Mouse (Mus musculus): ENCODE data around the gene Dpp6. TPM values are rescaled to one million over a fixed set of nuclear protein-coding genes. Genes with fewer than 3 reads are reported as not detected.
A peak's percentile ranks its signal among the peaks of the same experiment; 100 is the strongest.

Dpp6 gene
- polyA plus RNA-seq, 1 experiment from 2014 or later, result 7.0 TPM

DNA sequence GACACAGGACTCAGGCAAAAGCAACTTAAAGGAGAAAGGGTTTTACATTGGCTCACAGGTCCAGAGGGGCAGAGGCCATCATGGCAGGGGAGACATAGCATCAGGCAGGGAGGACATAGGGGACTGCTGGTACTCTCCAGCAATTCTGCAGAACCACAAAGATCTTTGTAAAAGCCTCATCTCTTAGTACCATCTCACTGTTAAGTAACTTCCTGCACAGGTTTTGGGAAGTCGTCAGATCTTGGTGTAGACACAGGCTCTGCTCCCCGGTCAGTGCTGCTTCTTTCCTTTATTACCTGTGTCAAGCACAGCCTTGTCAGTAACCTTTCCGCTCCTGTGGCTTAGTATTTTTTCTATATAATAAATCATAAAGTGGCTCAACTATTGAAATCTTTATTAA is 377.2 kb downstream of the Dpp6 start:
- no peak overlapping the region for H3K4me3 ChIP-seq
- no peak for DNase-seq (ENCODE audit: low spot score)
- no peaks in the 10 kb centered on the region for H3K4me1 ChIP-seq
- 81% methylated on average over 3 of the region's 3 CpGs for WGBS
- no peaks in the 10 kb centered on the region for H3K36me3 ChIP-seq
- H3K27ac ChIP-seq (replicated peaks), result no peak overlapping the region
- H3K9me3 ChIP-seq (replicated peaks), result no peaks in the 10 kb centered on the region
- H3K27me3 ChIP-seq (ENCODE audit: low read depth, poor library complexity, severe bottlenecking), result no peaks in the 10 kb centered on the region

DNA sequence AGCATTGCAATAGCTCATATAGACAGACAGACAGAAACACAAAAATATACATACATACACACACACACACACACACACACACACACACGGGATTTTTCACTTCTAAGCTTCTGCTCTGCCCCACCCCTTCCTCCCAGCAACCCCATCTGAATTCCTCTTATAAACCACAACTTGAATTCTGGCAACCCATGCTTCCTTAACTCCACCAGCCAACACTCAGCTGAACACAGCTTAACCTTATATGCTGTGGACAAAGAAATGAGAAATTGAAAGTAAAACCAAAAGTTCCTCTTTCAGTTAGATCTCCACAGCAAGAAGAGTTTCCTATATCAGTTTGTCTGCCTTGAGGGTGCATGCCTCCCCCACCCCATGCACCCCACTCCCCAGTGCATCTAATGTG is 378.0 kb downstream of the Dpp6 start:
- no peaks in the 10 kb centered on the region for H3K27me3 ChIP-seq (ENCODE audit: low read depth, poor library complexity, severe bottlenecking)
- no peaks in the 10 kb centered on the region for H3K9me3 ChIP-seq (replicated peaks)
- H3K4me3 ChIP-seq, result no peak overlapping the region
- WGBS, result 83% methylated on average over 1 of the region's 1 CpGs
- DNase-seq (ENCODE audit: low spot score), result no peak
- H3K36me3 ChIP-seq, result no peaks in the 10 kb centered on the region
- H3K27ac ChIP-seq (replicated peaks), result no peak overlapping the region
- H3K4me1 ChIP-seq, result no peaks in the 10 kb centered on the region

DNA sequence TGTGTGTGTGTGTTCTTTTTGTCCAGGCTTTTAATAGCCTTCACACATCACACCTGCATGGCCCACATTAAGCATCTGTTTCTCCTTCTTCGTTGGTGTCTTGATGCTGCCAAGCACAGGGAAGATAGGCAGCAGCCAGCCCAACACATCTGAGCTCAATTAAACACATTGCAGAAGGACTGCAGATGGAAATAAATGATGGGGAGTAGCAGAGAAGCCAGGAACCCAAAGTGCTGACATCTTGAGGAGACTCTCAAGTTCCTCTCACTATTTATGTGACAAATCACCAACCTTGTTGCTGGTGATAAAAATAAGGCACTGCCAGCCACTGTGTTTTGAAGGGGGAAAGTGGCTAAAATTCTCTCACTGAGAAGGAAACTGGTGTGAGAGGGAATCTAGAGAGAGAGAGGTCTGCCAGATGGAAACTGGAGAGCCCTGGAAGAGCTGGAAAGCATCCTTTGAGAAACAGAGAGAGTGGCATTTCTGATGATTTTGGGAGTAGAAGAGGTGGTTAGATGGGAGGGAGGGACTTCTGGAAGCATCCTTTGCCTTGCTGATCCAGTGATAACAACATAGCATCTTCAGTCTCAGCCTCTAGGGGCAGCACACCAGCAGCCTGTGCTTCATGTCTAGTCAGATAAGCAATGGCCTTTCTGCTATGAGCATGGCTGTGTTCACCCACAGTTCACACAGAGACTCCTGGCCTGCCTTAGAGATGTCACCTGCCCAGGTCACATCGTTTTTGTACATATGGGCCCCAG is 383.8 kb downstream of the Dpp6 start:
- H3K4me1 ChIP-seq, result peaks cover 3% of the 10 kb centered on the region; the same call in 1 of the 2 replicates
- H3K36me3 ChIP-seq, result no peaks in the 10 kb centered on the region
- H3K27ac ChIP-seq (replicated peaks), result no peak overlapping the region
- H3K9me3 ChIP-seq (replicated peaks), result no peaks in the 10 kb centered on the region
- no peak overlapping the region for H3K4me3 ChIP-seq
- DNase-seq (ENCODE audit: low spot score), result peak; percentile 16
- 65% methylated on average over 2 of the region's 2 CpGs for WGBS
- H3K27me3 ChIP-seq (ENCODE audit: low read depth, poor library complexity, severe bottlenecking), result no peaks in the 10 kb centered on the region

DNA sequence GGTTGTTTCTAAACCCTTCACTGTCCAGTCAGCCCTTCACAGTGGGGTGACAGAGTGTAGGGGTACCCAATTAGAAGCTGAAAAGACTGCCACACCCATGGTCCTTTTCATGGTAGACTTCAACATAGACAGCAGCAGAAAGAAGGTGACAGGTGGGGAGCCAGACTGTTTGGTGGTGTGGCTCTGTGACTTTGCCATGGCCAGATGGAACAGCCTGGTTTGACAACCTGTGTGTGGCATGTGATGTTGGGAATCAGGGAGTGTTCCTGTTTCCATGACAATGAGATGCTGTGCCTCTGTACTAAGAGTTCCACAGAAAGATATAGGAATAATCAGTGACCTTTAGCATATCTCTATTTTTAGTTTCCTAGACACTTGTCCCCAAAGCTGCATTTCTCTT is 386.1 kb downstream of the Dpp6 start:
- H3K36me3 ChIP-seq, result no peaks in the 10 kb centered on the region
- H3K27ac ChIP-seq (replicated peaks), result no peak overlapping the region
- no peak for DNase-seq (ENCODE audit: low spot score)
- peaks cover 3% of the 10 kb centered on the region; the same call in 1 of the 2 replicates for H3K4me1 ChIP-seq
- H3K4me3 ChIP-seq, result no peak overlapping the region
- H3K27me3 ChIP-seq (ENCODE audit: low read depth, poor library complexity, severe bottlenecking), result no peaks in the 10 kb centered on the region
- H3K9me3 ChIP-seq (replicated peaks), result no peaks in the 10 kb centered on the region

DNA sequence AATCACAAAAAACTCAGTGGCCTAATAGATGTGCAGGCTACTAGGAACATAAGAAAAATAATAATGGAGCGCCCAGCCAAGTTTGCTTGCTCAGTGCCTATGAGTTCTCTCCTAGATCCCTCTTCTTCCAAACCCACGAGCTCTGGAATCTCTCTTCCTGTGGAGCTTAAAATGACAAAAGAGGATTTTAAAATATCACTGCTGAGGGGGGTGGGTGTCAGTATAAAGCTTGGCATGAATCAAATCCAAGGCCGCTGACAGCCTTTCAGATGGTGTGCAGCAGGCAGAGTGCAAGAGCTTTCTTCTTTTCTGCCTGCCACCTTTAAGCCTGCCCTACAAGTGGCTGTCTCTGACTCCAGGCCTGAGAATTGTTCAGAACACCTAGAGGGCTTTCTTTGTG is 387.7 kb downstream of the Dpp6 start:
- H3K27ac ChIP-seq (replicated peaks), result no peak overlapping the region
- H3K4me1 ChIP-seq, result peaks cover 3% of the 10 kb centered on the region; the same call in 1 of the 2 replicates
- H3K27me3 ChIP-seq (ENCODE audit: low read depth, poor library complexity, severe bottlenecking), result no peaks in the 10 kb centered on the region
- no peak overlapping the region for H3K4me3 ChIP-seq
- 74% methylated on average over 3 of the region's 3 CpGs for WGBS
- H3K9me3 ChIP-seq (replicated peaks), result no peaks in the 10 kb centered on the region
- no peaks in the 10 kb centered on the region for H3K36me3 ChIP-seq
- DNase-seq (ENCODE audit: low spot score), result no peak

DNA sequence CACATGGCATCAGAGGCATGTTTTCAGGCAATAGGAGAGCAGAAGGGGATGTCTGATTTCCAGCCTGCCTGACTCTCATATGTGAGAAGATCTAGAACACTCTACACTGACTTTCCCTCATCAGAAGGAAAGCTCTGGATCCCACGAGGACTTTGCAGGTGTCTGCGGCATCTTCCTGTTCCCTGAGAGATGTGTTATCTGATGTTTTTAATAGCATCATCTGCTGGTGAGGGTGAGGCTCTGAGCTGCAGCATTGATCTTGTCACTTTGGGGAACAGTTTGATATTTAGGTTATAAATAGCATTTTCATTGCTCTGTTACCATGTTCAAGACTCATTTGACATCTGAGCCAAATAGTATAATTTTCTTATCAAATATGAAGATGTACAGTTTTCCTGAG is 388.8 kb downstream of the Dpp6 start:
- 87% methylated on average over 2 of the region's 2 CpGs for WGBS

DNA sequence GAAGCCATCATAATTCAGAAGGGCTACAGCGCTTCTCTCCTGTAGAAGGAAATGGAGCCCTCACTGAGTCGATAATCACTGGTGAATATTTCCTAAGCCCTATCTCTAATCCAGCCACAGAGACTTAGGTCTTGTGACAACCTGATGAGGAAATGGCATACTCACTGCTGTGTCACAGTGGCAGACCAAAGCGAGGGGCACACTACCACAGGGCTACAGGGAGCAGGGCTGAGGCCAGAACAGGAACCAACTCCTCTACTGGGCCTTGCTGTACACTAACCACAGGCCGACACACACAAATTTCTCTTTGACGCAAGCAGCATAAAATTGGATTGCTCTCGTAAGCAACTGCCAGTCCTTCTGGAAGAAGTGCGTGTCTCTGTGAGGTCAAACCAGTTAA is 389.2 kb downstream of the Dpp6 start:
- Histone ChIP-seq H3K4me3 (no peak overlapping the region), H3K9me3 (replicated peaks) (no peaks in the 10 kb centered on the region), H3K36me3 (no peaks in the 10 kb centered on the region), H3K27ac (replicated peaks) (no peak overlapping the region), H3K27me3 (ENCODE audit: low read depth, poor library complexity, severe bottlenecking) (no peaks in the 10 kb centered on the region), H3K4me1 (peaks cover 3% of the 10 kb centered on the region; the same call in 1 of the 2 replicates)
- WGBS, result 94% methylated on average over 7 of the region's 7 CpGs
- DNase-seq (ENCODE audit: low spot score), result no peak

More for the DNA sequence above, 388.8 kb downstream of the Dpp6 start:
- Histone ChIP-seq H3K36me3 (no peaks in the 10 kb centered on the region), H3K4me1 (peaks cover 3% of the 10 kb centered on the region; the same call in 1 of the 2 replicates), H3K4me3 (no peak overlapping the region), H3K27me3 (ENCODE audit: low read depth, poor library complexity, severe bottlenecking) (no peaks in the 10 kb centered on the region), H3K9me3 (replicated peaks) (no peaks in the 10 kb centered on the region), H3K27ac (replicated peaks) (no peak overlapping the region)
- DNase-seq (ENCODE audit: low spot score), result no peak

DNA sequence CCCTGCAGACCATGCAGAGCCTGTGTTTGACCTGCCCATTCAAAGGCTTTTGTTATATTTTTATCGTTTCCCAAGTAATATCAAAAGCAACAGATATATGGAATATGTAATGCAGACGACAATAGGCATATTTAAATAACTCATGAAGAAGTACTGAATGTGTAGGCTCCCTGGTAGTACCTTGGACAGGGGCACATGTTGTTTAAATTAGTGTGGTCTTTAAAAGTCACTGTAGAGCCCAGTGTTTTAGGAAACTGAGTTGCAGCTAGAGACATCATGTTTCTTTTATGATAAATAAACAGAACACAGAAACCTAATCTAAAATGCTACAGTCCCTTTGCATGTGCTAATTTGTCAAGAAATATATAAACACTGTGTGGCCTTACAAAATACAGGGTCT is 403.1 kb downstream of the Dpp6 start:
- Histone ChIP-seq H3K27ac (replicated peaks) (no peak overlapping the region), H3K36me3 (no peaks in the 10 kb centered on the region), H3K4me1 (no peaks in the 10 kb centered on the region), H3K4me3 (no peak overlapping the region), H3K27me3 (ENCODE audit: low read depth, poor library complexity, severe bottlenecking) (no peaks in the 10 kb centered on the region), H3K9me3 (replicated peaks) (no peaks in the 10 kb centered on the region)
- no peak for DNase-seq (ENCODE audit: low spot score)
- WGBS, result 84% methylated on average over 2 of the region's 2 CpGs

DNA sequence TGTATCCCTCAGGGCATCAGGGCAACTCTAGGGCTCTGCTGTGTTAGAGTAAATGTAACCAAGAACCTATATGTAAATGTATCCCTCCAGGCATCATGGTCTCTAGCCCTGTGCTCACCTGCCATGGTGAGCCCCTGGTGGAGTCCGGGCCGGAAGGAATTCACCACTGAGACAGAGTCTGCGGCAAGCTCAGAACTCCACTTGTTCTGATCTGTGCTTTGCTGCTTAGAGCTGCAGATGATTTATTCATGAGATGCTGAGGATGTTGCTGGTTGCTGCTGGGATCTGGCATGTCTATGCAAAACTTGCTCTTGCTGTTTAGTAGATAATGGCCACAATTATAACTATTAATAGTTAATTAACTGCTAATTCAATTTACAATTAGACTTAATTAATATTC is 425.1 kb downstream of the Dpp6 start:
- Histone ChIP-seq H3K27ac (replicated peaks) (no peak overlapping the region), H3K27me3 (ENCODE audit: low read depth, poor library complexity, severe bottlenecking) (no peaks in the 10 kb centered on the region), H3K4me1 (peaks cover 7% of the 10 kb centered on the region), H3K9me3 (replicated peaks) (no peaks in the 10 kb centered on the region), H3K4me3 (no peak overlapping the region), H3K36me3 (no peaks in the 10 kb centered on the region)
- WGBS, result 79% methylated on average over 3 of the region's 3 CpGs
- no peak for DNase-seq (ENCODE audit: low spot score)

DNA sequence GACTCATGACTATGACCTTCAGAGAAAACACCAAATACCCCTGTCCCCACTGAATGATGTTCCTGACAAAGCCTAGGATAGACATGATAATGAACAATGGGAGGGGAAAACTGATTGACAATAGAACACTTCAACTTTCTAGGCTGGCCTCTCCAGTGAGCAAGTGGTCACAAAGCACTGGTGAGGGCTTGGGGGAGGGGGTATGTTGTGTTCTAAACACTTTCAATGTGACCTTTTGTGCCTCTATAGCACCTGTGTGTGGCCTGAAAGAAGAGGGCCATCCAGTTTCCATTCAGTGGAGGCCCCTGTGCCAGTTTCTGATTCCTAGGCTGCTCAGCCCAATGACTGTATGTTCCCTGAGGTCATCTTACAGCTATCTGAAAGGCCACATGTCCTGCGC is 426.2 kb downstream of the Dpp6 start:
- no peak for DNase-seq (ENCODE audit: low spot score)
- WGBS, result 88% methylated on average over 1 of the region's 1 CpGs

DNA sequence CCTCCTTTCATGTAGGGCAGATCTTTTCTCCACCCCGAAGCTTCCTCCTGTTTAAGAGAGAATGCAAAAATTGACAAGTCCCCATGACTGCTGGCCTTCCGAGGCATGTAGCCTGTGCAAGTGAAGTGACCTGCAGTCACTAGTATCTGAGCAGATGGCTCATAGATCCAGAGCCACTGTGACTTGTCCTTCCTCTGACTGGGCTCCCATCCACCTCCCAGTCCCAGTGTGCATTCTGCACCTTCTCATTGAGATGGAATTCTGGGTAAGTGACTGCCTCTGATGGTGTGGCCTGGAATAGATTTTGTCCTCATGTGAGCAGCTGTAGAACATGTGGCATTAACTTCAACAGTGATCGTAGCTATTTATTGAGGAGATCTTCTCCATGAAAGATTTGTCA is 430.8 kb downstream of the Dpp6 start:
- Histone ChIP-seq H3K4me1 (peaks cover 16% of the 10 kb centered on the region), H3K36me3 (no peaks in the 10 kb centered on the region), H3K27me3 (ENCODE audit: low read depth, poor library complexity, severe bottlenecking) (no peaks in the 10 kb centered on the region), H3K27ac (replicated peaks) (no peak overlapping the region), H3K9me3 (replicated peaks) (no peaks in the 10 kb centered on the region), H3K4me3 (no peak overlapping the region)
- 87% methylated on average over 3 of the region's 3 CpGs for WGBS
- no peak for DNase-seq (ENCODE audit: low spot score)

More for the DNA sequence above, 426.2 kb downstream of the Dpp6 start:
- H3K4me1 ChIP-seq, result peaks cover 7% of the 10 kb centered on the region
- no peaks in the 10 kb centered on the region for H3K9me3 ChIP-seq (replicated peaks)
- no peaks in the 10 kb centered on the region for H3K36me3 ChIP-seq
- H3K27me3 ChIP-seq (ENCODE audit: low read depth, poor library complexity, severe bottlenecking), result no peaks in the 10 kb centered on the region
- no peak overlapping the region for H3K4me3 ChIP-seq
- no peak overlapping the region for H3K27ac ChIP-seq (replicated peaks)

DNA sequence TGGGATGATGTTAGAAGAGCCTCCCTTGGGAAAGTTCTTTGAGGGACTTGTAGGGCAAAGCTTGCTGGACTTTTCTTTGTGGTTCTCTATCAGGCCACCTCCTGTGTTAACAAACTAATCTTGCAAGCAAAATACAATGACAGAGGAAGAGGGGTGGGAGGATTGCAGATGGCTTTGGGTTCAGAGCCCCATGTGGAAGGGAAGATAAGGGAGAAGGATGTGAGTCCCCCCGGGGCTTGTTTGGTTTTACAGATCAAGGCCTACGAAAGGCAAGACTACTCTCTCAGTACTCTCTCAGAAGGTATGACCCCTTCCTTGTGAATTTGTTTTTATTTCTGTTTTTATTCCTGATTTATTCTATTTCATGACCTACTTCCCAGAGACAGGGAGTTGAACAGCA is 431.7 kb downstream of the Dpp6 start:
- H3K27ac ChIP-seq (replicated peaks), result no peak overlapping the region
- WGBS, result 69% methylated on average over 2 of the region's 2 CpGs
- no peaks in the 10 kb centered on the region for H3K36me3 ChIP-seq
- no peak for DNase-seq (ENCODE audit: low spot score)
- no peaks in the 10 kb centered on the region for H3K27me3 ChIP-seq (ENCODE audit: low read depth, poor library complexity, severe bottlenecking)
- H3K4me3 ChIP-seq, result no peak overlapping the region
- H3K4me1 ChIP-seq, result peaks cover 10% of the 10 kb centered on the region
- H3K9me3 ChIP-seq (replicated peaks), result no peaks in the 10 kb centered on the region

DNA sequence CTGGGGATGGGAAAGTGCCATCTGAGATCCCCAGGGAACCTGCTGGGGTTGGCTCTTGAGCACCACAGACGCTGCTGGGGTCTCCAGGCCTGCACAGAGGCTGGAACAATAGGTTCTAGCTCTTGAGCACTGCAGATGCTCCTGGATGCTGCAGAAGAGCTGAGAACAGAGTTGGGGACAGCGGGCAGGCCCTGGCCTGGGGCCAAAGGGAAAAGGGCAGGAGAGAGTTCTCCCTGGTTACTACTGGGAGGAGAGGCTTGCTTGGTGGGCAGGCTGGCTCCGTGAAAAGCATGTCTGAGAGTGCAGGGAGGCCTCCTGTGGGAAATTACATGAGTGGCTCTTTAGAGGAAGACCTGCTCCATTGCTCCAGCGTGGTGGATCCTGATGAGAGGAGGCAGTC is 432.9 kb downstream of the Dpp6 start:
- Histone ChIP-seq H3K4me3 (no peak overlapping the region), H3K9me3 (replicated peaks) (peaks cover 11% of the 10 kb centered on the region; the same call in 1 of the 2 replicates), H3K4me1 (peaks cover 9% of the 10 kb centered on the region), H3K27ac (replicated peaks) (no peak overlapping the region), H3K27me3 (ENCODE audit: low read depth, poor library complexity, severe bottlenecking) (no peaks in the 10 kb centered on the region), H3K36me3 (no peaks in the 10 kb centered on the region)
- WGBS, result 61% methylated on average over 4 of the region's 4 CpGs
- DNase-seq (ENCODE audit: low spot score), result no peak

All from midbrain, embryonic 10.5 days (tissue).